Mouse (Mus musculus) liver, postnatal 0 days (tissue): ENCODE measurements around the gene Tprgl.

Experiments used
- CTCF ChIP-seq: sonication (generic); IDR thresholded peaks from 2 replicates; pipeline ENCODE4 v1.5.1; 2016; ENCODE audit warnings: antibody characterized with exemption, low read depth
- EP300 ChIP-seq: IDR thresholded peaks from 2 replicates; pipeline ENCODE4 v1.6.1; 2016; ENCODE audit warnings: antibody characterized with exemption, low read depth, mild to moderate bottlenecking

- TF ChIP-seq EP300 (no peak), CTCF (no peak)
Measured at GRCm38 (mm10) chr4:154134803-154135202, 25.7 kb downstream of the Tprgl start.
